Mouse (Mus musculus) ES-Bruce4 (cell line): ENCODE results near the gene Doc2b.

Experiments
- CTCF ChIP-seq: IDR thresholded peaks from one replicate; pipeline ENCODE4 v1.8.1; 2011; ENCODE audit warnings: low read depth, low read length
- POLR2A ChIP-seq: IDR thresholded peaks from one replicate; pipeline ENCODE4 v1.8.1; 2011; ENCODE audit warnings: low read length; ENCODE audit not compliant: insufficient read depth

DNA sequence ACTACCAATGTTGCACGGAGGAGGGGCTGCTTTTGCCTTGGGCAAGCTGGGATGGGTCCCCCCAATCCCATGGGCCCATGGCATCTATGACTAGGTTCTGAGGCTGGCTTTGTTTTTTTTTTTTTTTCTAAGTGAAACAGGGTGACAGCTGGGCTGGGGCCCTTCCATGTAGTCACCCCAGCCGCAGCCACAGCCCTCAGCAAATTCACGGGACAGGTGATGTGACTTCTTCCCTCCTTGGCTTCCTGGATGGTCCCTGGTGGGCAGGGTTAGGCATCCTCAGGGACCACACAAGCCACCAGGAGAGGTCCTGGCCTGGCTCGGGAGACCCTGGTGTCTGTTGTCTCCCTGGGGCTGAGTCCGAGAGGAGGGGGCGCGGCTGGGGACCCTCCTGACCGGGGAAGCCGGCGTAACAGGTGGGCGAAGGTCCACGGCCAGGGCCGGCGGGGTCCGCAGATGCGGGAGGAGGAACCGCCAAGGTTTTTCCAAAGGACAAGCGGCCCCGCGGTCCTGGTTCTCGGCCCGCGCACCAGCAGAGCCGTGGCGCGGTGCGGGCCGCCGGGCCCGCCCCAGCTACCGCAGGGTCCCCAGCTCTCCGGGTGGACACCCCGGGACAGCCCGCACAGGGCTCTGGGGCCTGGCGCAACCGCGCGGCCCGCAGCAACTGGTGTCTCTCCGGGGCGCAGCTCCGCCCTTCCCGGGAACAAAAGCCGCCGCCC lies 1.1 kb downstream of the Doc2b start:
- no peak for TF ChIP-seq CTCF
- no peak for TF ChIP-seq POLR2A
